Mouse (Mus musculus): ENCODE results near the gene 4932415D10Rik. TPM values are rescaled to one million over a fixed set of nuclear protein-coding genes. Genes with fewer than 3 reads are reported as not detected.

4932415D10Rik gene
- 0.18 TPM for polyA plus RNA-seq (2017; shearing (Covaris generic))

DNA sequence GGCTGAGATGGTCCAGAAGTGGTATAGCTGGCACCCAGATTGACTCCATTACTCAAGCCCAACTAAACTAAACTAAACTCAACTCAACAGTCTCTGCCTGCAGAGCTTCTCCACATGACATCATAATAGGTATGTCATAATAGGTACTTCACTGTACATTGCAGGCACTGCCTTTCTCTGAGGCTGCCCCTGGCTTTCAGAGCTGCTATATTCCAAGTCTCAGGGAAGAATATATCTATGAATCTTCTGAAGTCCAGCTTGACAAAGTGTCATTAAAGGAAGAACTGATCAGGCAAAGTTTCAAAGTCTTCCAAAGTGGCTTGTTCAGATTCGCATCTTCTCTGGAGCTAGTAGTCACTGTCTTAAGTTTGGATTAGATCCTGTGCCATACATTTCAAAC lies at the start of gene 4932415D10Rik:
TSS of gene 4932415D10Rik (minus strand) at position 101 of the 400 bp plus-strand sequence.

DNA sequence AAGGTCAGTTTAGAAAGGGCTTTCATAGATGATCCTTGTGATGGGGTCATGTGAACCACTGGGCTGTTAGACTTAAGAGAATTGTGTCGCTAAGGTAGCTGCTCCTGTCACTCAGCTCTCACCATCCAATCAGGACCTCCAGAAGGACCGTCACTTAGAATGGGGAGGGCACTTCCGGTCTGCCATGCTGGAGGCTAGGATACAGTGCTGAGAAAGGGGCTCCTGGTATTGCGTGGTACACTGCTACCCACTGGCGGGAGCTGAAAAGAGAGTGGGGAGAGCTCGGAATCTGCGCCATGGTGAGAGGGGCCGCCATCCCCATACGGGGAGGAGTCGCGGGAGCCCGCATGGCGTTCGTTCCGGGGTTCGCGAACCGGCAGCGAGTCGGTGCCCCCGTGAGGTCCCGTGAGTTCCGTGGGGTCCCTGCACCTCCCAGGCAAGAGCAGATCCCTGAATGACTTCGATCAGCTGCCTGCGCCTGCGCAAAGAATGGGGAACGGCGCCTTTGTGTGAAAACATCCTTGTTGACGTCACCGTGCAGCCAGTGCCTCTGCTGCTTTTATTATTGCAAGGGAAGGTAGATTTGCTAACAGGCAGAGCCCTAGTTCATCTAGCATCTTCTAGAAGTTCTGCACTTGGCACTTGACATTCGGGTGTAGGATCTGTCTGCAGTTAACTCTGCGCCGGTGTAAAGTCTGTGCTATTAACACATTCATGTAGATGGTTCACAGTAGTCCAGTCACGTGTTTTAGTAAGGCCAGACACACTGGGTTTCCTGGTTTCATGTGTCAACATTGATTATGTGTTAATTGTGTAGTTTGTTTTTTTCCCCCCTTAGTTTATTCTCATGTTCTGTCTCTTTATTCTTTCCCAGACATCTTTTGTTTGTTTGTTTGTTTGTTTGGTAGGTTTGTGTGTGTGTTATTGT lies 38.0 kb upstream of the 4932415D10Rik start, which contains the start of gene Gm4924:
TSS of gene Gm4924 (plus strand) at position 173 of the 928 bp plus-strand sequence.

GRCm38 (mm10) chr10:82240742-82241400 lies 75.5 kb downstream of the 4932415D10Rik start, which contains the start of gene Zfp938:
Gene Zfp938, minus strand, starts transcription at chr10:82241280.

Other genes starting within 250 kb of the 4932415D10Rik start
- 8.8 TPM for gene BC024063, start 233.2 kb downstream of the 4932415D10Rik start, polyA plus RNA-seq (2017; shearing (Covaris generic))
- gene AU041133, start 188.6 kb downstream of the 4932415D10Rik start, polyA plus RNA-seq (2017; shearing (Covaris generic)), result 6.9 TPM
- 6.4 TPM for gene Zfp938, start 75.3 kb downstream of the 4932415D10Rik start, polyA plus RNA-seq (2017; shearing (Covaris generic))
- gene Gm4924, start 37.7 kb upstream of the 4932415D10Rik start, polyA plus RNA-seq (2017; shearing (Covaris generic)), result 7.3 TPM
- gene Gm1553, start 176.0 kb upstream of the 4932415D10Rik start, polyA plus RNA-seq (2017; shearing (Covaris generic)), result not detected